Mouse (Mus musculus): ENCODE measurements around the gene Kifc5b. TPM values are rescaled to one million over a fixed set of nuclear protein-coding genes. Genes with fewer than 3 reads are reported as not detected.

The Kifc5b gene
- polyA plus RNA-seq, 1 experiment: 43.0 TPM

DNA sequence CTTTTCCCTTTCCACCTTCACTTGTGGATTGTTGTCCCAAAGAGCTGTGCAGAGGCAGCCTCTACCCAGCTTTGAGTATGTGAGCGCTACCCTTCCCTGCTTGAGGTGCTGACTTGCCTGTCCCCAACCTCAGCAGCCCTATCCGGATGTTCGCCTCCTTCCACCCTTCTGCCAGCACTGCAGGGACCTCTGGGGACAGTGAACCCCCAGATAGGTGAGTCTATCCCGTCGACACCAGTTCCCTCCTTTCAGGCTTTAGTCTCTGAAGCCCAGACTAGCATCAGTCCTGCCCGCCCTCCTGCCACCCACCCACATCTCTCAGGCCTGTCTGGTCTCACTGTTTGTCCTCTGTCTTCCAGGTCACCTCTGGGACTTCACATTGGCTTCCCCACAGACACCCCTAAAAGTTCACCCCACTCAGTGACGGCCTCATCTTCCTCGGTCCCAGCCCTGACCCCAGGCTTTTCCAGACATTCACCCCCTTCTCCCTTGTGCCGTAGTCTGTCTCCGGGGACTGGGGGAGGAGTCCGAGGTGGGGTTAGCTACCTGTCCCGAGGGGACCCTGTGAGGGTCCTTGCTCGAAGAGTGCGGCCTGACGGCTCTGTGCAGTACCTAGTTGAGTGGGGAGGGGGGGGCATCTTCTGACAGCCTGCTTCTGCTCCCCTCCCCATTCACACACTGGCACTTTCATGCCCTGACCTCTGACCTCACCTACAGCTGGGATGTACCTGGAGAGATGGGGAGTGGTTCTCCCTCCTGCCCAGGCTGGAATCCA is 20.2 kb downstream of the Kifc5b start:
- no peak overlapping the region for H3K4me3 ChIP-seq (ENCODE audit: low read depth, low read length)
- no peaks in the 10 kb centered on the region for H3K9me3 ChIP-seq (replicated peaks; ENCODE audit: control insufficient read depth, insufficient read depth, low read length, poor library complexity, severe bottlenecking)
- no peak overlapping the region for H3K9ac ChIP-seq (ENCODE audit: low read depth, poor library complexity, severe bottlenecking)
- H3K27me3 ChIP-seq (ENCODE audit: control insufficient read depth, insufficient read depth, low read length, poor library complexity, severe bottlenecking): no peaks in the 10 kb centered on the region
- no peak overlapping the region for H3K27ac ChIP-seq (ENCODE audit: insufficient read depth, low read length)
- no peak for TF ChIP-seq EP300 (IDR thresholded peaks at IDR 0.05; ENCODE audit: insufficient read depth, low read depth, low read length)
- TF ChIP-seq POLR2A (IDR thresholded peaks at IDR 0.05; ENCODE audit: insufficient read depth, low read length): no peak
- peaks cover 10% of the 10 kb centered on the region; the same call in 1 of the 2 replicates for H3K36me3 ChIP-seq (ENCODE audit: control insufficient read depth, insufficient read depth, low read length, poor library complexity, severe bottlenecking)
- no peaks in the 10 kb centered on the region for H3K4me1 ChIP-seq (ENCODE audit: control insufficient read depth, insufficient read depth, low read length)

DNA sequence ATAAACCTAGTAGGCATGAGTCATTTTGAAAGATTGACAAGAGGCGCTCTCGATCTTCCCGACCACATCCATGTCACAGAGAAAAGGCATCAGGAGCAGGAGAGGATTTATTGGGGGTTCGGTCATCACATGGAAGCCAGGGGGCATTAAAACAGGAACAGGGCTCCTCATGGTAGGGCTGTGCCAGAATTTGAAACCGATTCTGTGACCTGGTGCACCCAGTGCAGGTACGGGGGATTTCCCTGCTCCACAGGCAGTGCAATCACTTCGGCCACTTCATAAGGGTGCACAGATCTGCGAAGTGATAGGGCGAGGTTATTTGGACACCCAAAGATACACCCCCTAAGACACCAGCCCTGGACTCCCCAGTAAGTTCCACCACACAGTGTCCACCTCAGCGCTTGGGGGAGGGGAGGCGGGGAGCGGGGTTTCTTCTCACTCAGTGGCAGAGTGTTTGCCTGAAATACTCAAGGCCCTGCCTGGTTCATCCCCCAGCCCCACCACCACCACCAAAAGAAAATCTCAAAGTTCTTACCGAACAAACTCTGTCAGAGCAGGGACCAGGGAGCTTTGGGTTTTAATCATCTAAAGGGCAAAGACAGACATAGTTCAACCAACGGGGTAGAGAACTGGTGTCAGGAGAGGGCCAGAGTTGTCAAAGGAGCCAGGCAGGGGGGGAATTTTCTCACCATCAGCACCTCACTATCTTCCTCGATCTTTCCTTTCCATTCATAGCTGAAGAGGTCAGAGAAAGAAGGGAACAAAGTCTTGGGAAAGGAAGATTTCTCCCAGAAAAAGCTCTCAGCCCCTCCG is 21.2 kb downstream of the Kifc5b start:
- Histone ChIP-seq H3K36me3 (ENCODE audit: control insufficient read depth, insufficient read depth, low read length, poor library complexity, severe bottlenecking) (peaks cover 10% of the 10 kb centered on the region; the same call in 1 of the 2 replicates), H3K9me3 (replicated peaks; ENCODE audit: control insufficient read depth, insufficient read depth, low read length, poor library complexity, severe bottlenecking) (no peaks in the 10 kb centered on the region), H3K9ac (ENCODE audit: low read depth, poor library complexity, severe bottlenecking) (peak overlapping the region; percentile 71), H3K27me3 (ENCODE audit: control insufficient read depth, insufficient read depth, low read length, poor library complexity, severe bottlenecking) (no peaks in the 10 kb centered on the region), H3K4me1 (ENCODE audit: control insufficient read depth, insufficient read depth, low read length) (no peaks in the 10 kb centered on the region), H3K27ac (ENCODE audit: insufficient read depth, low read length) (peak overlapping the region; percentile 31; the same call in 1 of the 2 replicates), H3K4me3 (ENCODE audit: low read depth, low read length) (peak overlapping the region; percentile 77)
- no peak for TF ChIP-seq EP300 (IDR thresholded peaks at IDR 0.05; ENCODE audit: insufficient read depth, low read depth, low read length)
- TF ChIP-seq POLR2A (IDR thresholded peaks at IDR 0.05; ENCODE audit: insufficient read depth, low read length): no peak
- no peak for TF ChIP-seq CTCF (IDR thresholded peaks at IDR 0.05; ENCODE audit: low read depth, low read length)

GRCm38 (mm10) chr17:26938731-26939130 is 21.8 kb downstream of the Kifc5b start:
- Histone ChIP-seq H3K9me3 (replicated peaks; ENCODE audit: control insufficient read depth, insufficient read depth, low read length, poor library complexity, severe bottlenecking) (no peaks in the 10 kb centered on the region), H3K4me3 (ENCODE audit: low read depth, low read length) (peak overlapping the region; percentile 77), H3K27me3 (ENCODE audit: control insufficient read depth, insufficient read depth, low read length, poor library complexity, severe bottlenecking) (no peaks in the 10 kb centered on the region), H3K36me3 (ENCODE audit: control insufficient read depth, insufficient read depth, low read length, poor library complexity, severe bottlenecking) (peaks cover 10% of the 10 kb centered on the region; the same call in 1 of the 2 replicates), H3K9ac (ENCODE audit: low read depth, poor library complexity, severe bottlenecking) (peak overlapping the region; percentile 71), H3K27ac (ENCODE audit: insufficient read depth, low read length) (peak overlapping the region; percentile 31), H3K4me1 (ENCODE audit: control insufficient read depth, insufficient read depth, low read length) (no peaks in the 10 kb centered on the region)
- no peak for TF ChIP-seq CTCF (IDR thresholded peaks at IDR 0.05; ENCODE audit: low read depth, low read length)
- TF ChIP-seq POLR2A (IDR thresholded peaks at IDR 0.05; ENCODE audit: insufficient read depth, low read length): no peak
- no peak for TF ChIP-seq EP300 (IDR thresholded peaks at IDR 0.05; ENCODE audit: insufficient read depth, low read depth, low read length)

DNA sequence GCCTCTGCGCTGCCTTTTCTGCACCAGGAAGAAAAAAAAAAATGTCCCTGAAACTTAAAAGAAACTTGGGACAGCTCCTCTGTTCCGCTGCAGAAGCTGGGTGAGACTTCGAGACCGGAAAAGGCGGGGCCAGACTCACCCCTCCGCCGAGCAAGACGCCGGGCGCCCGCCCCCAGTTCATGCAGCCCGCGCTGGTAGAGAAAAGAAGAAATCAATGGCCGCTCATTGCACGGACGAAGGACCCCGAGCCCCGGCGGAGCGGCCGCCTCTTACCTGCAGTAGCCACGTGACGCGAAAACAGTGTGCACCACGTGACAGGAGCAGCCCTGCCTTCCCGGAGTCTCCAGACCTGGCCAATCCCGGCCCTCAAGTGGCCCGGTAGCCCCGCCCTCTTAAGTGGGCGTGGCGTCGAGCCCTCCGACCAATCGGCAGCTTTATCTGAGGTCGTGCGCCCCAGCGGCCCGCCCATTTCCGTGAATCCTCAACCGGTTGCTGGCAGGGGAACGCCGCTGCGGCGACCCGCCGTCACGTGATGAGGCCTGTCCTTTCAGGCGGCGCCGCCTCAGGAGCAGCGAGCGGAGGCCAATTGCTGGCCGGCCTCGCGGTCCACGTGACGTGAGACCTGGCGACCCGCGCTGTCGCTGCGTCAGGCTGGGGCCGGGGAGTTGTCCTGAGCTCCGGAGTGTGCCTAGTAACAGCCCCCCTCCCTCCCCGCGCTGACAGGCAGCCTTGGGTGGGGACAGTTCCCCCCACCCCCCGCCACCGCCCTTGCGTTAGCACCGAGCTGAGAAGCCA is 22.5 kb downstream of the Kifc5b start, which contains the start of gene Cuta:
Gene Cuta, minus strand, starts transcription at position 392 of the 795 bp plus-strand sequence.
- H3K4me3 ChIP-seq (ENCODE audit: low read depth, low read length): peak within 1 kb of the TSS; percentile 77
- peak within 1 kb of the TSS; percentile 71 for H3K9ac ChIP-seq (ENCODE audit: low read depth, poor library complexity, severe bottlenecking)
- no peaks in the 10 kb centered on the region for H3K4me1 ChIP-seq (ENCODE audit: control insufficient read depth, insufficient read depth, low read length)
- H3K27ac ChIP-seq (ENCODE audit: insufficient read depth, low read length): peak within 1 kb of the TSS; percentile 62
- H3K9me3 ChIP-seq (replicated peaks; ENCODE audit: control insufficient read depth, insufficient read depth, low read length, poor library complexity, severe bottlenecking): no peaks in the 10 kb centered on the region
- peaks cover 10% of the 10 kb centered on the region; the same call in 1 of the 2 replicates for H3K36me3 ChIP-seq (ENCODE audit: control insufficient read depth, insufficient read depth, low read length, poor library complexity, severe bottlenecking)
- no peak for TF ChIP-seq CTCF (IDR thresholded peaks at IDR 0.05; ENCODE audit: low read depth, low read length)
- 0 out of 2 replicates have a peak, but pooled peaks have one; percentile 32 for TF ChIP-seq EP300 (IDR thresholded peaks at IDR 0.05; ENCODE audit: insufficient read depth, low read depth, low read length)
- H3K27me3 ChIP-seq (ENCODE audit: control insufficient read depth, insufficient read depth, low read length, poor library complexity, severe bottlenecking): no peaks in the 10 kb centered on the region

DNA sequence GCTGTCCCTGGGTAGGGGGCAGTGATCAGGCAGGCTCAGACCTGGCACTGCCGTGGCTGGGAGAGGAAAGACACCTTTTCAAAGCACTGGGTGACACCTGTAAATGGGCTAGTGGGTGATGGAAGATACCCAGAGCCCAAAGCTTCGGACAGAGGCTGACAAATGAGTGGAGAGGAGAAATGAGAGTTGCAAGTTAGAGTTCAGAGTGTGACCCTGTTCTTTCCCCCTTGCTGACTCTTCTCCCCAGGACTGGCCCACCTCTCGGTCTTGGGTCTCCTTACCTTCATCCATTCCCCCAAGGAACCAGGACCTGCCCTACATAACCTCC is 23.0 kb downstream of the Kifc5b start:
- peaks cover 10% of the 10 kb centered on the region; the same call in 1 of the 2 replicates for H3K36me3 ChIP-seq (ENCODE audit: control insufficient read depth, insufficient read depth, low read length, poor library complexity, severe bottlenecking)
- H3K27ac ChIP-seq (ENCODE audit: insufficient read depth, low read length): peak overlapping the region; percentile 62
- peak overlapping the region; percentile 60 for H3K9ac ChIP-seq (ENCODE audit: low read depth, poor library complexity, severe bottlenecking)
- no peaks in the 10 kb centered on the region for H3K4me1 ChIP-seq (ENCODE audit: control insufficient read depth, insufficient read depth, low read length)
- peak overlapping the region; percentile 71 for H3K4me3 ChIP-seq (ENCODE audit: low read depth, low read length)
- TF ChIP-seq POLR2A (IDR thresholded peaks at IDR 0.05; ENCODE audit: insufficient read depth, low read length): no peak
- H3K27me3 ChIP-seq (ENCODE audit: control insufficient read depth, insufficient read depth, low read length, poor library complexity, severe bottlenecking): no peaks in the 10 kb centered on the region
- H3K9me3 ChIP-seq (replicated peaks; ENCODE audit: control insufficient read depth, insufficient read depth, low read length, poor library complexity, severe bottlenecking): no peaks in the 10 kb centered on the region

All from ES-Bruce4 (cell line).